Mouse (Mus musculus): ENCODE measurements around the gene Dhcr7. TPM values are rescaled to one million over a fixed set of nuclear protein-coding genes. Genes with fewer than 3 reads are reported as not detected.

Gene Dhcr7
- polyA plus RNA-seq, 1 experiment from 2014 or later, result 12.1 TPM

- Histone ChIP-seq H3K36me3 (replicated peaks; ENCODE audit: insufficient read depth, low read length) (peaks cover 55% of the 10 kb centered on the region), H3K9ac (replicated peaks) (no peak overlapping the region), H3K27ac (ENCODE audit: low read depth) (no peak overlapping the region), H3K4me2 (ENCODE audit: low read depth, low read length) (no peak overlapping the region), H3K27me3 (ENCODE audit: insufficient read depth, low read length) (no peaks in the 10 kb centered on the region), H3K4me1 (ENCODE audit: insufficient read depth) (no peaks in the 10 kb centered on the region), H3K4me3 (ENCODE audit: low read depth, low read length) (no peak overlapping the region), H3K9me3 (ENCODE audit: low read length) (no peaks in the 10 kb centered on the region)
- DNase-seq, result peak; percentile 32
- ATAC-seq, result no peak
- WGBS (ENCODE audit: insufficient replicate concordance), result 56% methylated on average over 1 of the region's 1 CpGs
- TF ChIP-seq EP300 (IDR thresholded peaks at IDR 0.05; ENCODE audit: low read depth), result no peak
- TF ChIP-seq CTCF (IDR thresholded peaks at IDR 0.05; ENCODE audit: low read depth), result peak; percentile 63
These were observed 14.0 kb upstream of the Dhcr7 start for GRCm38 (mm10) chr7:143808909-143809308.

GRCm38 (mm10) chr7:143819201-143819600, 3.7 kb upstream of the Dhcr7 start:
- Histone ChIP-seq H3K4me1 (ENCODE audit: insufficient read depth) (peaks cover 11% of the 10 kb centered on the region), H3K9me3 (ENCODE audit: low read length) (no peaks in the 10 kb centered on the region), H3K9ac (replicated peaks) (no peak overlapping the region), H3K27me3 (ENCODE audit: insufficient read depth, low read length) (no peaks in the 10 kb centered on the region), H3K36me3 (replicated peaks; ENCODE audit: insufficient read depth, low read length) (peaks cover 22% of the 10 kb centered on the region), H3K4me2 (ENCODE audit: low read depth, low read length) (no peak overlapping the region), H3K4me3 (ENCODE audit: low read depth, low read length) (no peak overlapping the region), H3K27ac (ENCODE audit: low read depth) (no peak overlapping the region)
- TF ChIP-seq CTCF (IDR thresholded peaks at IDR 0.05; ENCODE audit: low read depth) (no peak), EP300 (IDR thresholded peaks at IDR 0.05; ENCODE audit: low read depth) (no peak)
- DNase-seq (no peak), ATAC-seq (no peak)
- WGBS (ENCODE audit: insufficient replicate concordance), result 75% methylated on average over 4 of the region's 4 CpGs

DNA sequence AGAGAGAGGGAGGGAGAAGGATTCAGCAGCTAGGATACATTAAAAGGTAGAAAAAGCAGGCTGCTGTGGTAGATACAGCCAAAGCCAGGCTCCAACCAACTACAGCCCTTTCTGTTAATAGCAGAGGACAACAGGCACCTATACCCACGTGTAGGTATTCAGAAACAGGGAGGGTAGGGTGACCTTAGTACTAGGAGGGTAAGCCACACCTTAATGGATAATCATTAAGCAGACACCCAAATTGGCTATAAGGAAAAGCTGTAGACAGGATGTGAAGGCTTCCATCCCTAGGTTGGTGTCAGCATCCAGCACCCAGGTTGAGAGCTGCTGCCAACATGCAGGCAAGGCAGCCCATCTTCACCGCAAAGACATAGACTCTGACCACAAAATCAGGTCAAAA, 1.7 kb upstream of the Dhcr7 start:
- TF ChIP-seq CTCF (IDR thresholded peaks at IDR 0.05; ENCODE audit: low read depth) (no peak), EP300 (IDR thresholded peaks at IDR 0.05; ENCODE audit: low read depth) (no peak)
- 0 out of 2 replicates have a peak, but pooled peaks cover 10% of the 10 kb centered on the region for H3K36me3 ChIP-seq (replicated peaks; ENCODE audit: insufficient read depth, low read length)
- H3K4me1 ChIP-seq (ENCODE audit: insufficient read depth), result peaks cover 11% of the 10 kb centered on the region
- no peak overlapping the region for H3K4me3 ChIP-seq (ENCODE audit: low read depth, low read length)
- H3K9me3 ChIP-seq (ENCODE audit: low read length), result no peaks in the 10 kb centered on the region
- ATAC-seq (no peak), DNase-seq (no peak)
- 76% methylated on average over 2 of the region's 2 CpGs for WGBS (ENCODE audit: insufficient replicate concordance)
- no peak overlapping the region; the same call in 1 of the 2 replicates for H3K9ac ChIP-seq (replicated peaks)
- H3K27me3 ChIP-seq (ENCODE audit: insufficient read depth, low read length), result no peaks in the 10 kb centered on the region
- peak overlapping the region; percentile 92 for H3K4me2 ChIP-seq (ENCODE audit: low read depth, low read length)
- peak overlapping the region; percentile 5; the same call in 1 of the 2 replicates for H3K27ac ChIP-seq (ENCODE audit: low read depth)

DNA sequence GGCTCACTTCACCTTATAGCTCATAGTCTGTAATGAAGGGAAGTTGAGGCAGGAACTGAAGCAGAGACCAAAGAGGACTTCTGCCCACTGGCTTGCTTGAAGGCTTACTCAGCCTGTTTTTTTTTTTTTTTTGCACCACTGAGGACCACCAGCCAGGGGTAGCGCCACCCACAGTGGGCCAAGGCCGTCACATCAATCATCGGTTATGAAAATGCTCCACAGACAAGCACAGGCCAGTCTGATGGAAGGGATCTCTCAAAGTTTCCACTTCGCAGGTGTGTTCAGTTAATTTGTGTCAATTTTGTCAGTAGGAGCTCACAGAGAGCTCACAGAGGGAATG, 291 bp downstream of the Dhcr7 start:
- TF ChIP-seq EP300 (IDR thresholded peaks at IDR 0.05; ENCODE audit: low read depth), result no peak
- TF ChIP-seq CTCF (IDR thresholded peaks at IDR 0.05; ENCODE audit: low read depth), result no peak
- no peak for ATAC-seq

GRCm38 (mm10) chr7:143826985-143827384, 4.0 kb downstream of the Dhcr7 start:
- TF ChIP-seq EP300 (IDR thresholded peaks at IDR 0.05; ENCODE audit: low read depth) (no peak), CTCF (IDR thresholded peaks at IDR 0.05; ENCODE audit: low read depth) (no peak)
- no peak for ATAC-seq
- Histone ChIP-seq H3K36me3 (replicated peaks; ENCODE audit: insufficient read depth, low read length) (no peaks in the 10 kb centered on the region), H3K4me2 (ENCODE audit: low read depth, low read length) (no peak overlapping the region), H3K4me1 (ENCODE audit: insufficient read depth) (peaks cover 22% of the 10 kb centered on the region), H3K4me3 (ENCODE audit: low read depth, low read length) (no peak overlapping the region), H3K9me3 (ENCODE audit: low read length) (no peaks in the 10 kb centered on the region), H3K27ac (ENCODE audit: low read depth) (no peak overlapping the region), H3K9ac (replicated peaks) (no peak overlapping the region), H3K27me3 (ENCODE audit: insufficient read depth, low read length) (no peaks in the 10 kb centered on the region)
- 66% methylated on average over 2 of the region's 2 CpGs for WGBS (ENCODE audit: insufficient replicate concordance)
- no peak for DNase-seq

More for the DNA sequence above, 291 bp downstream of the Dhcr7 start:
- Histone ChIP-seq H3K4me1 (ENCODE audit: insufficient read depth) (peaks cover 11% of the 10 kb centered on the region), H3K4me2 (ENCODE audit: low read depth, low read length) (peak overlapping the region; percentile 92), H3K27ac (ENCODE audit: low read depth) (peak overlapping the region; percentile 82), H3K9me3 (ENCODE audit: low read length) (no peaks in the 10 kb centered on the region), H3K27me3 (ENCODE audit: insufficient read depth, low read length) (no peaks in the 10 kb centered on the region), H3K36me3 (replicated peaks; ENCODE audit: insufficient read depth, low read length) (0 out of 2 replicates have a peak, but pooled peaks cover 2% of the 10 kb centered on the region), H3K9ac (replicated peaks) (peak overlapping the region; percentile 43), H3K4me3 (ENCODE audit: low read depth, low read length) (peak overlapping the region; percentile 70)
- 69% methylated on average over 4 of the region's 4 CpGs for WGBS (ENCODE audit: insufficient replicate concordance)
- no peak for DNase-seq

GRCm38 (mm10) chr7:143829504-143830331, 6.8 kb downstream of the Dhcr7 start:
- Histone ChIP-seq H3K27ac (ENCODE audit: low read depth) (peak overlapping the region; percentile 79), H3K36me3 (replicated peaks; ENCODE audit: insufficient read depth, low read length) (no peaks in the 10 kb centered on the region), H3K9ac (replicated peaks) (peak overlapping the region; percentile 60), H3K27me3 (ENCODE audit: insufficient read depth, low read length) (no peaks in the 10 kb centered on the region), H3K9me3 (ENCODE audit: low read length) (no peaks in the 10 kb centered on the region), H3K4me1 (ENCODE audit: insufficient read depth) (peaks cover 25% of the 10 kb centered on the region), H3K4me2 (ENCODE audit: low read depth, low read length) (peak overlapping the region; percentile 84), H3K4me3 (ENCODE audit: low read depth, low read length) (peak overlapping the region; percentile 67)
- peak; percentile 94 for DNase-seq
- TF ChIP-seq EP300 (IDR thresholded peaks at IDR 0.05; ENCODE audit: low read depth), result no peak
- TF ChIP-seq CTCF (IDR thresholded peaks at IDR 0.05; ENCODE audit: low read depth), result peak; percentile 96
- under 1% methylated on average over 37 of the region's 37 CpGs for WGBS (ENCODE audit: insufficient replicate concordance)
- ATAC-seq, result peak; percentile 93

Measured in liver, postnatal 0 days (tissue).